Mouse (Mus musculus) layer of hippocampus, adult 11-12 months (tissue): Measurements from ENCODE around the gene Slc25a16.

Experiments
- DNase-seq: peaks from one replicate; pipeline ENCODE4 v3.0.0; 2022; ENCODE audit warnings: low spot score

Gene Slc25a16

GRCm38 (mm10) chr10:62919925-62920765 is at the start of gene Slc25a16:
Slc25a16 (plus strand) TSS chr10:62920633.
- DNase-seq = peak; percentile 93

- no peak for DNase-seq
These were observed 45.6 kb upstream of the Slc25a16 start for GRCm38 (mm10) chr10:62874828-62875227.

- DNase-seq = no peak
These were observed 44.9 kb upstream of the Slc25a16 start for GRCm38 (mm10) chr10:62875565-62875964.

GRCm38 (mm10) chr10:62878056-62878455 is 42.4 kb upstream of the Slc25a16 start:
- no peak for DNase-seq

GRCm38 (mm10) chr10:62881211-62881610 is 39.2 kb upstream of the Slc25a16 start:
- no peak for DNase-seq

- DNase-seq = no peak
These were observed 36.5 kb upstream of the Slc25a16 start for GRCm38 (mm10) chr10:62883933-62884372.

GRCm38 (mm10) chr10:62884517-62884916 is 35.9 kb upstream of the Slc25a16 start:
- no peak for DNase-seq

- DNase-seq = no peak
These were observed 35.0 kb upstream of the Slc25a16 start for GRCm38 (mm10) chr10:62885460-62885859.

- no peak for DNase-seq
These were observed 34.2 kb upstream of the Slc25a16 start for GRCm38 (mm10) chr10:62885969-62886798.

- no peak for DNase-seq
These were observed 33.4 kb upstream of the Slc25a16 start for GRCm38 (mm10) chr10:62886799-62887591.

GRCm38 (mm10) chr10:62891025-62891424 is 29.4 kb upstream of the Slc25a16 start:
- DNase-seq = no peak

GRCm38 (mm10) chr10:62892549-62893232 is 27.7 kb upstream of the Slc25a16 start:
- DNase-seq = no peak

GRCm38 (mm10) chr10:62893356-62893884 is 27.0 kb upstream of the Slc25a16 start:
- DNase-seq = no peak

GRCm38 (mm10) chr10:62894447-62894846 is 26.0 kb upstream of the Slc25a16 start:
- DNase-seq = no peak

- no peak for DNase-seq
These were observed 25.0 kb upstream of the Slc25a16 start for GRCm38 (mm10) chr10:62895386-62895785.

GRCm38 (mm10) chr10:62896035-62896434 is 24.4 kb upstream of the Slc25a16 start:
- no peak for DNase-seq

GRCm38 (mm10) chr10:62896774-62897173 is 23.7 kb upstream of the Slc25a16 start:
- DNase-seq = no peak

GRCm38 (mm10) chr10:62897437-62897836 is 23.0 kb upstream of the Slc25a16 start:
- no peak for DNase-seq

GRCm38 (mm10) chr10:62898061-62898460 is 22.4 kb upstream of the Slc25a16 start:
- no peak for DNase-seq

GRCm38 (mm10) chr10:62900144-62900543 is 20.3 kb upstream of the Slc25a16 start:
- DNase-seq = no peak

GRCm38 (mm10) chr10:62901826-62902225 is 18.6 kb upstream of the Slc25a16 start:
- DNase-seq = no peak
